Mouse (Mus musculus) 416B (cell line): Measurements from ENCODE around the gene Sh3bp5.

ENCODE experiments used
- DNase-seq: peaks from one replicate; pipeline ENCODE4 v3.0.0; 2011; ENCODE audit warnings: low read depth

Sh3bp5 gene

GRCm38 (mm10) chr14:31410123-31410724, 25.7 kb downstream of the Sh3bp5 start:
- no peak for DNase-seq

GRCm38 (mm10) chr14:31408666-31409065, 27.2 kb downstream of the Sh3bp5 start:
- DNase-seq: no peak

GRCm38 (mm10) chr14:31407911-31408604, 27.8 kb downstream of the Sh3bp5 start:
- DNase-seq: no peak

- no peak for DNase-seq
Observed at GRCm38 (mm10) chr14:31407208-31407607, 28.7 kb downstream of the Sh3bp5 start.

GRCm38 (mm10) chr14:31406154-31406810, 29.6 kb downstream of the Sh3bp5 start:
- no peak for DNase-seq

- no peak for DNase-seq
Observed at GRCm38 (mm10) chr14:31405652-31406051, 30.2 kb downstream of the Sh3bp5 start.

- DNase-seq: no peak
Observed at GRCm38 (mm10) chr14:31404663-31405062, 31.2 kb downstream of the Sh3bp5 start.

GRCm38 (mm10) chr14:31403995-31404394, 31.9 kb downstream of the Sh3bp5 start:
- DNase-seq: no peak

- DNase-seq: no peak
Observed at GRCm38 (mm10) chr14:31403556-31403955, 32.3 kb downstream of the Sh3bp5 start.

GRCm38 (mm10) chr14:31402693-31403092, 33.2 kb downstream of the Sh3bp5 start:
- DNase-seq: no peak

GRCm38 (mm10) chr14:31401918-31402427, 33.9 kb downstream of the Sh3bp5 start:
- no peak for DNase-seq

- no peak for DNase-seq
Observed at GRCm38 (mm10) chr14:31400896-31401295, 35.0 kb downstream of the Sh3bp5 start.

- no peak for DNase-seq
Observed at GRCm38 (mm10) chr14:31400246-31400645, 35.6 kb downstream of the Sh3bp5 start.

GRCm38 (mm10) chr14:31399271-31399670, 36.6 kb downstream of the Sh3bp5 start:
- DNase-seq: no peak

- DNase-seq: no peak
Observed at GRCm38 (mm10) chr14:31398819-31399218, 37.1 kb downstream of the Sh3bp5 start.

- DNase-seq: no peak
Observed at GRCm38 (mm10) chr14:31397791-31398595, 37.9 kb downstream of the Sh3bp5 start.

GRCm38 (mm10) chr14:31397353-31397752, 38.5 kb downstream of the Sh3bp5 start:
- DNase-seq: no peak

GRCm38 (mm10) chr14:31396428-31396827, 39.5 kb downstream of the Sh3bp5 start:
- no peak for DNase-seq

- no peak for DNase-seq
Observed at GRCm38 (mm10) chr14:31395629-31396199, 40.2 kb downstream of the Sh3bp5 start.

- DNase-seq: no peak
Observed at GRCm38 (mm10) chr14:31394822-31395532, 40.9 kb downstream of the Sh3bp5 start.

- no peak for DNase-seq
Observed at GRCm38 (mm10) chr14:31393936-31394630, 41.8 kb downstream of the Sh3bp5 start.
